Mouse (Mus musculus) left cerebral cortex, postnatal 25 days (tissue): ENCODE results near the gene Tbx20. TPM values are rescaled to one million over a fixed set of nuclear protein-coding genes. Genes with fewer than 3 reads are reported as not detected.

Experiments used
- DNase-seq, 2 experiments: peaks; one replicate each; pipeline ENCODE4 v3.0.0; 2022; ENCODE audit warnings: low spot score in 2 of 2, mixed read lengths in 1 of 2
- intact Hi-C: fragments of 180-260 bp; cut with DNase I; formaldehyde crosslinking; loops from one replicate; pipeline ENCODE4 v1.15.1; 2025
- total RNA-seq, 2 experiments: library from RNA; stranded (reverse); gene quantifications; 2 replicates each; pipeline ENCODE4 v1.2.3; 2021

The Tbx20 gene
- total RNA-seq, 2 experiments from 2014 or later, result not detected

- intact Hi-C loops, result no loop called here
- peak in 1 of 2 experiments; percentile 11 for DNase-seq
Measured at GRCm38 (mm10) chr9:24770941-24771405, 3.1 kb downstream of the Tbx20 start.

- intact Hi-C loops, result no loop called here
- DNase-seq, result no peak
Measured at GRCm38 (mm10) chr9:24770149-24770940, 3.8 kb downstream of the Tbx20 start.

GRCm38 (mm10) chr9:24769611-24770010, 4.5 kb downstream of the Tbx20 start:
- DNase-seq, result peak in 1 of 2 experiments; percentile 4
- intact Hi-C loops, result no loop called here

GRCm38 (mm10) chr9:24767056-24767455, 7.0 kb downstream of the Tbx20 start:
- DNase-seq, result no peak
- intact Hi-C loops, result no loop called here

- intact Hi-C loops, result no loop called here
Measured at GRCm38 (mm10) chr9:24765572-24765971, 8.5 kb downstream of the Tbx20 start.

GRCm38 (mm10) chr9:24760461-24760860, 13.6 kb downstream of the Tbx20 start:
- intact Hi-C loops, result loop anchor here (5.0 kb wide), 1 partner anchor 282 kb away; no protein-coding TSS in a partner anchor
- no peak for DNase-seq

More at GRCm38 (mm10) chr9:24765572-24765971, 8.5 kb downstream of the Tbx20 start:
- no peak for DNase-seq

- intact Hi-C loops, result loop anchor here (5.0 kb wide), 1 partner anchor 57 kb away; no protein-coding TSS in a partner anchor
Measured at GRCm38 (mm10) chr9:24744958-24745357, 29.1 kb downstream of the Tbx20 start.

GRCm38 (mm10) chr9:24701246-24701645, 72.9 kb downstream of the Tbx20 start:
- DNase-seq, result no peak
- intact Hi-C loops, result loop anchor here (2.0 kb wide), 1 partner anchor 342 kb away; no protein-coding TSS in a partner anchor

More at GRCm38 (mm10) chr9:24744958-24745357, 29.1 kb downstream of the Tbx20 start:
- DNase-seq, result no peak

GRCm38 (mm10) chr9:24696405-24696778, 77.7 kb downstream of the Tbx20 start:
- intact Hi-C loops, result loop anchor here (5.0 kb wide), 2 partner anchors 331 to 406 kb away; no protein-coding TSS in a partner anchor
- DNase-seq, result no peak

GRCm38 (mm10) chr9:24695700-24696404, 78.3 kb downstream of the Tbx20 start, which contains the start of gene Dpy19l2:
Gene Dpy19l2, minus strand, starts transcription at chr9:24696293.
- peak; percentile 40 to 45 for DNase-seq
- intact Hi-C loops, result loop anchor here (5.0 kb wide), 2 partner anchors 331 to 406 kb away; no protein-coding TSS in a partner anchor

Other genes with a start within 250 kb of the Tbx20 start
- not detected for gene Cypt4, start 149.1 kb downstream of the Tbx20 start, total RNA-seq
- under 1 TPM; 0.21 TPM for gene Dpy19l2, start 78.0 kb downstream of the Tbx20 start, total RNA-seq